Mouse (Mus musculus) liver, adult (tissue): ENCODE data around the gene Opn4.

Source experiments
- GATA4 ChIP-seq: IDR thresholded peaks from 2 replicates; pipeline ENCODE4 v1.6.1; 2014; ENCODE audit warnings: mild to moderate bottlenecking, low read length; ENCODE audit not compliant: insufficient replicate concordance

Opn4 gene

GRCm38 (mm10) chr14:34612222-34612621 is 12.3 kb upstream of the Opn4 start:
- TF ChIP-seq GATA4 = no peak

- no peak for TF ChIP-seq GATA4
These were observed 11.6 kb upstream of the Opn4 start for GRCm38 (mm10) chr14:34611591-34611990.

DNA sequence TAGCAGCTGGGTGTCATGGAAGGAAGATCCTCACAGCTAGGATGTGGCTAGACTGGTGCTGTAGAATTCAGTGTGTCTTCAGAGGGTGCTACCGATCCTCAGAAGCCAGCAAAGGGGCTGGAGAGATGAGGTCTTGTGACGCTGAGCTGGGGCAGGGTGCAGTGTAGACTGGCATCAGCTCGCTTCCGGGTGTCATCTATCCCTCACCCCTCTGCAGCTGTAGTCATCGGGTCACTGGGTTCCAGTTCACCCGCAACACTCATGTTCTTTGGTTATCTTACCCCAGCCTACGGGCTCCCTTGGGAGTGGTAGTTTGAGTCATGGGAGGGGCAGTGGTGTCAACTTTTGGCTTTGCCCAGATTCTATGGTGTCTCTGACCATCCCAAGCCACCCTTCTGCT is 2.0 kb upstream of the Opn4 start:
- no peak for TF ChIP-seq GATA4

DNA sequence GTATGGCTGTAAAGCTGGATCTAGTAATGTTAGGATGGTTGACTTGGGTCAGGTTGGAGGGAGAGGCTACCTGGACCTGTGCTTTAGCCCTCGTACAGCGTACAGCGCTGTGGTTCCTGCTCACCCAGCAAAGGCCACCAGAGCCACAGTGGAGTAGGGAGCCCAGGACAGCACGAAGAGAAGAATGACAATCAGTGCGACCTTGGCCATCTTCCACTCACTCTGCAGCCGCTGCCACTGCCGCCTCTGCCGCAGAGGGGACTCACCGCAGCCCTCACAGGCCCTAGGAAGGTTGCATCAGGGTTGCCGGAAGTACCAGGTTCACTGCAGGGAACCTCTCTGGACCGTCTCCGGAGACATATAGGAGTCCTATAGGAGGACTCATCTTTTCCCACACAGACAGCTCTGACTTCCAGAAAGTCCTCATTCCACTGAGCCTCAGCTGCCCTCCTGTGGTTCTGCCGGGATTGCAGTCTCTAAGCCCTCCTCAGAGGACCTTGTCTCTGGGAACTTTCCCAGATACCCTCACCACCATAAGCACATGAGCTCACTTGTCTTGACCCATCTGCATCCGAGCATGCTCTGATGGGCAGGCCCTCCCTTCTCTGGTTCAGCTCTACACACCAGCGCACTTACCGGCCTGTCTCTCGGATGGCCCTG is 4.2 kb downstream of the Opn4 start:
- TF ChIP-seq GATA4 = no peak

DNA sequence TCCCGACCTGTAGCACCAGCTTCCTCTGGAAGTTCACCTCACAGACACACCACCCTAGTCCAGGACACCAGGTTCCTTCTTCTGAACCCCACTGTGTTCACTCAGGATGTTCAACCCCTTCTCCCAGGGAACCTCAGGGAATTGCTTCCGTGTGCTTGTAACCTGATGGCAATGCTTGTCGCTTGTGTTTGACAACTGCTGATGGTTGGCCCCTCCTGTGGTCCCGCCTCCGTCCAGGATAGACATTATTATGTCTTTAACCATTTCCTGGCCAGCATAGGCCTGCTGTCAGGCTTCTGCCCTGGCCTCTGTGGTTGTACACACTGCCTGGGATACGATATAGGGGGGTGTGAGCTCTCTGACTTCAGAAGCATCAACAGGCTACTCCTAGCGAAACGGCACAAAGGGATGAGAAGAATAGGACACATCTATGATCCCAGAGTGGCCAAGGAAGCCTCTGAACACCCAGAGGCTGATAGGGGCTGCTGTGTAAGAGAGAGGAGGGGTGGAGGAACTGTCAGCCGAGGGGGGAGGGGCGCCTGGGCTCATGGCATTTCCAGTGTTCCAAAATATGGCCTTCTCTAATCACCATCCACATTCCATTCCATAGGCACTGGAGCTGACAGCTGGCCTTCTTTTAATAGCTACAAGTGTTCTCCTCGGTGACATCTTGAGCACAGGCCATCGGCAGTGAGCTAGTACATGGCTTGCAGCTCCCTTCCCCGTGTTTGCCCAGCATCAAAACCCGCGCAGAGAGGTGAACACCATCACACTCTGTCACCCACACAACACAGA is 8.0 kb downstream of the Opn4 start:
- TF ChIP-seq GATA4 = no peak

DNA sequence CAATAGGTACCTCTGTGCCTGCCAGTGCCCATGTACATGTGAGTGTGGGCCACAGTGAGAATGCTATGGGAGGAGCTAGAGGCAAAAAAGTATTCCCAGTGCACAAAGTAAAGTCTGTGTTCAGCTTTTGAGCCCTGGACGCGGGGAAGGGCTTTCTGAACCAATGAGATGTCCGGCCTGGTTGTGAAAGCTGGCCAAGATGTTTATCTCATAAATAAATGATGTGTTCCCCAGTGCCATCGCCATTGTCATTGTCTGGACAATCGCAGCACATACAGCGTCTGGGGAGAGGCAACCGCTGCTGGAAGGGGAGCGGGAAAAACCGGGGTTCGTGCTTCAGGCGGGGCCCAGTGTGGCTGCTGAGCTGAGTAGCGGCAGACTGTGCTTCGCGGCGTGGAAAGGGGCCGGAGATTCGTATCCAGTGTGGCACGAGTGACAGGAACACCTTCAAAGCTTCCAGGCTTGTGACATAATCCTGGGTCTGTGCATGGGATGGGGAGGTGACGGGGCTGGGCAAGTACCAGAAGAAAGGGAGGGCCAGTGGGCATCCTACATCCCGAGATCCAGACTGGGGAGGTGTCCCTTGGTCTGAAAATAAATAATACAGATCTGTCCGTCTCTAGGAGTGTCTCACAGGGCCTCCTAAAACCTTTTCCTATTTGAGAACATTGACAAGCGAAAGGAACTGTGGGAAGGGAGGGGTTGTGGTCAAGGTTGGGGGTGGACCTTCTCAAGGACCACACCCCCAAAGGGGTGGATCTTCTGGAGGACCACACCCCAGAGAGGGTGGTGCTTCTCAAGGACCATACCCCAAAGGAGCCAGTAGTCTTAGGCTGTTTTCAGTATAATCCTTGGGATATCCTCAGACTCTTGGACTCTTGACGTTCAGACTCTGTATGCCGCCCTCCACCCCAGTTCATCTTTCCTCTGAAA is 8.9 kb downstream of the Opn4 start:
- TF ChIP-seq GATA4 = no peak

DNA sequence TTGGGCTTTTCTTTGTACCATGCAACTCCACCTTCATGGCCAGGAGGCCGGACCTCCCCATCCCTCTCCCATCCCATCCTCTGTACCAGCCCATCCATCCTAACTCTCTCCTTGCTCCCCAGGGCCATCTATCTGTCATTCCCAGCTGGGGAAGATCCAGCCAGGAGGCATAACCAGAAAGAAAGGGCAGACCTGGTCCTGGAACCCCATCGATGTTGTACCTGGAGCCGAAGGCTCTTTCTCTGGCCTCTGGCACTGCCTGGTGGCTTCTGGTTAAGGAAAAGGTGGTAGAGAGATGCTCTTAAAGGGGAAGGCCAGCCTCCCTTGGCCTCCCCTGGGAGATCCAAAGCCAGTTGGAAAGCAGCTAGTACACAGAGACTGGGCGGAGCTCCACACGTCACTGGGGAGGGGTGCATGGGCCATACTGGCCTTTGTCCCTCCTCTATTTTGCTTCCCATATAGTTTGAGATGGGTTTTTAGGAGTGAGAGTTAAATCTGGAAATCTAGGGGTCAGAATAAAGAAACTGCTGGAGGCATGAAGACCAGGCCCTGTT is 9.8 kb downstream of the Opn4 start:
- TF ChIP-seq GATA4 = no peak

- TF ChIP-seq GATA4 = no peak
These were observed 10.7 kb downstream of the Opn4 start for GRCm38 (mm10) chr14:34589185-34589713.

GRCm38 (mm10) chr14:34588498-34588897 is 11.4 kb downstream of the Opn4 start, which contains the start of gene Ldb3:
Gene Ldb3, minus strand, starts transcription at chr14:34588682.
- TF ChIP-seq GATA4 = no peak

- peak; percentile 94 for TF ChIP-seq GATA4
These were observed 11.9 kb downstream of the Opn4 start for GRCm38 (mm10) chr14:34588005-34588404.

DNA sequence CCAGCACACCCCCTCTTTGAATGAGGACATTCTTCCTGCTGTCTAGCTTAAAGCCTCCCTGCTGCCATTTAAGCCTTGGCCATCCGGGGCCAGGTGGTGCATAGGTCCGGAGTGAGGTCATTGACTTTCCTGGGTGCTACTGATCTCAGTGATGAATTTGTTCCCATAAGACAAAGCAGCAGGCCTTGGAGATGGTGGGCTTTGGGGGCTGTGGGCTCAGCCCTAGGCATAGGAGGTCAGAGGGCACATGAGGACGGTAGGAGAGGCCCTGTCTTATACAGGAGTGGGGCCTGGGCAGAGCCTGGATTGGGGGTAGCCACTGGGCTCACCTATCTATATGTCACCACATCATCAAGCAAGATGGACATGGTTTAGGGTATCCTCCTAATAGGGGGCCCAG is 13.1 kb downstream of the Opn4 start:
- TF ChIP-seq GATA4 = no peak

- TF ChIP-seq GATA4 = no peak
These were observed 14.4 kb downstream of the Opn4 start for GRCm38 (mm10) chr14:34585358-34586105.

GRCm38 (mm10) chr14:34582740-34583427 is 17.1 kb downstream of the Opn4 start:
- TF ChIP-seq GATA4 = no peak

DNA sequence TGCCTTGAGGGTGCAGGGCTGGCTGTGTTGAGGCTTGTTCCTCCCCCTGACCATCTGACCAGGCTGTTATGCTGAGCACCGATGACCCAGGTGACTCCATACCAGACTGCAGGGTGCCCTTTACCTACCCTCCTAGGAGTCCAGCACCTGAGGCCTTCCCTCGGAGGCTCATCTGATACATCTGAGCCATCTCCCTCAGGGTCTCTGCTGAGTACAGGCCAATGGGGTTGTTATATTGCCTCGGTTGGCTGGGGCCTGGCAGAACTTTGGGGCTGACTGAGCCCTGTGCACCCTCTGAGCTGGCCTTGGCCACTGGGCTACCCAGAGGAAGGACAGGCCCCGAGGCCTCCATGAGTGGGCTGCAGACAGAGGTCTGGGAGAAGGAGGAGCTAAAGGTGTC is 23.1 kb downstream of the Opn4 start:
- TF ChIP-seq GATA4 = no peak

DNA sequence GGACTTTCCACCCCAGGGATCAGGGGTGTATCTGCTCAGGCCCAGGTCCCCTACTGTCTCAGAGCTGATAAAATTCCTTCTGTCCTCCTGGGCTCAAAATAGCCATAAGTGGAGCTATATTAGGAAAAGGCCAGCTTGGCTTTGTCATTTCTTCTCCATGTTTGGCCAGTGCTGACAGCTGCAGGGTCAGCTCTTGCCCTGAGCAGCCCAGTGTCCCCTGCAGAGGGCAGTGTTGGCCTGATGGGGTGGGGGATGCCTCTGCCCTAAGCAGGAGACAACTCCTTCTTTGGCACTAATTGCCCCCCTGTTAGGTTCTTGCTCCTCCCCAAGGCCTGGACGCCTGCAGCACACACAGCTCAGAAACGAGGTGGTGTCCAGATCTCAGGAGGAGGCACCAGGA is 25.9 kb downstream of the Opn4 start:
- no peak for TF ChIP-seq GATA4
